In the genomic region with DNA sequence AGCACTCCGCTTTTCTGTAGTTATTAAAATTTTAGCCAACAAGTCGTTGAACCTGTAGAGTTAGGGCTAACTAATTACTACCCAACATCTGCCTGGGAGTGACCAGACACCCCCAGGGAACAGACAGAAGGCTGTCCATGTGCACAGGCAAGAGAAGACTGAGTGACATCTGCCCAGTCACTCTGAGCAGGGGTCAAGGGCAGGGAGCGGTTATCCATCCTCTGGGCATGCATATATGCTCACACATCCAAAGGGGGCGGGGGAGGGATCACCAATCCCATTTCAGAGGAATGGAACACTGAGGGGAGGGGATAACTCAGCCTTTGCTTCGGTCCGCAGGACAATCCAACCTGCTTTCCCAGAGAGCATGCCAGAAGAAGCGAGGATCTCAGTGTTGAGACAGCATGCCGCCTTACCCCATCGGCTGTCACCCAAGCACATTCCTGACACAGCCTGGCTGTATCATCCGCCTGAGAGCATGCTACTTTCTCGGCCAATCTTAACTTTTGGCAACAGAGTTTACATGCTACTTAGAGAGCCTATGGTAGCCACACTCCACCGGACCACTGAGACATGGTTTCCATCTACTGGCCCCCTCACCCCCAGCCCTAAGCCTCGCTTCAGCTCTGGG, we compare ENCODE assay signal across 15 mouse cellular contexts.
DNase-seq lines count a peak whose midpoint lies in the region; ATAC-seq lines count a peak whose summit lies in the region.
"Had no signal": no experiment of that assay in that cellular context is flagged by ENCODE, and none has a peak within 500 bp of the region (broad histone marks: within the 10 kb centered on the region; RNA-seq: fewer than 3 reads in every experiment).

No protein-coding gene starts in this region.

- DNase-seq in adrenal gland, adult (ENCODE audit: inconsistent age in 2 of 2, low spot score in 1 of 2): peak; percentile 15 to 69
- no peak for DNase-seq in adrenal gland, adult 18-20 months (ENCODE audit: low spot score in 2 of 2)
- no peak for DNase-seq in heart, postnatal 14 days
- no peak for DNase-seq in midbrain, embryonic 11.5 days (ENCODE audit: low spot score, missing footprints)
- DNase-seq in spleen, adult 12 weeks (ENCODE audit: low spot score): no peak
- DNase-seq: adrenal gland, postnatal 10 days; cerebellum, adult 8-10 months; gastrocnemius, postnatal 36 days had no signal

- no peaks in the 10 kb centered on the region for H3K36me3 ChIP-seq in heart, embryonic 15.5 days
- H3K36me3 ChIP-seq in midbrain, embryonic 12.5 days: no peaks in the 10 kb centered on the region
- H3K36me3 ChIP-seq in midbrain, embryonic 11.5 days (ENCODE audit: control insufficient read depth, insufficient read depth, low read length): no peaks in the 10 kb centered on the region
- no peaks in the 10 kb centered on the region for H3K36me3 ChIP-seq in neural tube, embryonic 12.5 days
- H3K36me3 ChIP-seq: embryonic facial prominence, embryonic 15.5 days; intestine, embryonic 15.5 days had no signal

- H3K4me3 ChIP-seq in heart, embryonic 15.5 days: no peak overlapping the region
- no peak overlapping the region for H3K4me3 ChIP-seq in midbrain, embryonic 12.5 days
- no peak overlapping the region for H3K4me3 ChIP-seq in midbrain, embryonic 11.5 days (ENCODE audit: low read depth, low read length)
- H3K4me3 ChIP-seq in neural tube, embryonic 12.5 days: no peak overlapping the region
- H3K4me3 ChIP-seq: embryonic facial prominence, embryonic 15.5 days; intestine, embryonic 15.5 days; left cerebral cortex, adult 2 months had no signal

- intact Hi-C loops in heart, postnatal 14 days (cut with DNase I): no loop called here

- H3K9me3 ChIP-seq in heart, embryonic 15.5 days (replicated peaks): no peaks in the 10 kb centered on the region
- H3K9me3 ChIP-seq in midbrain, embryonic 12.5 days: no peaks in the 10 kb centered on the region
- H3K9me3 ChIP-seq in midbrain, embryonic 11.5 days (ENCODE audit: control insufficient read depth, low read length): no peaks in the 10 kb centered on the region
- no peaks in the 10 kb centered on the region for H3K9me3 ChIP-seq in neural tube, embryonic 12.5 days
- H3K9me3 ChIP-seq: embryonic facial prominence, embryonic 15.5 days; intestine, embryonic 15.5 days had no signal

- no peaks in the 10 kb centered on the region for H3K27me3 ChIP-seq in heart, embryonic 15.5 days
- H3K27me3 ChIP-seq in midbrain, embryonic 12.5 days: no peaks in the 10 kb centered on the region
- H3K27me3 ChIP-seq in midbrain, embryonic 11.5 days (ENCODE audit: control insufficient read depth, insufficient read depth, low read length): no peaks in the 10 kb centered on the region
- H3K27me3 ChIP-seq in neural tube, embryonic 12.5 days (replicated peaks): no peaks in the 10 kb centered on the region
- H3K27me3 ChIP-seq: CH12.LX; embryonic facial prominence, embryonic 15.5 days; intestine, embryonic 15.5 days had no signal

- 58% methylated on average over 13 of the region's 13 CpGs for WGBS in heart, embryonic 15.5 days
- WGBS in midbrain, embryonic 12.5 days: 71% methylated on average over 13 of the region's 13 CpGs
- WGBS in midbrain, embryonic 11.5 days: 77% methylated on average over 13 of the region's 13 CpGs
- 74% methylated on average over 13 of the region's 13 CpGs for WGBS in neural tube, embryonic 12.5 days

- H3K4me2 ChIP-seq in heart, embryonic 15.5 days: no peak overlapping the region
- no peak overlapping the region for H3K4me2 ChIP-seq in midbrain, embryonic 12.5 days (replicated peaks)
- H3K4me2 ChIP-seq in midbrain, embryonic 11.5 days: no peak overlapping the region
- H3K4me2 ChIP-seq in neural tube, embryonic 12.5 days (replicated peaks): no peak overlapping the region
- H3K4me2 ChIP-seq: embryonic facial prominence, embryonic 15.5 days; intestine, embryonic 15.5 days had no signal

- H3K27ac ChIP-seq in heart, embryonic 15.5 days: peak overlapping the region; percentile 65
- peak overlapping the region; percentile 92 for H3K27ac ChIP-seq in midbrain, embryonic 12.5 days (replicated peaks)
- H3K27ac ChIP-seq in midbrain, embryonic 11.5 days (ENCODE audit: low read depth, low read length): no peak overlapping the region; the same call in 1 of the 2 replicates
- no peak overlapping the region for H3K27ac ChIP-seq in neural tube, embryonic 12.5 days
- H3K27ac ChIP-seq: embryonic facial prominence, embryonic 15.5 days; intestine, embryonic 15.5 days; left cerebral cortex, adult 2 months had no signal

- ATAC-seq in heart, embryonic 15.5 days (replicated peaks; ENCODE audit: insufficient number of reproducible peaks, insufficient read depth, low FRiP score, low read depth): no peak
- no peak for ATAC-seq in midbrain, embryonic 12.5 days (ENCODE audit: low FRiP score, low read depth)
- no peak for ATAC-seq in midbrain, embryonic 11.5 days (ENCODE audit: low FRiP score)
- 0 out of 2 replicates have a peak, but pooled peaks have one; percentile 6 for ATAC-seq in neural tube, embryonic 12.5 days (ENCODE audit: low FRiP score, low read depth)
- ATAC-seq: intestine, embryonic 15.5 days had no signal

- H3K9ac ChIP-seq in heart, embryonic 15.5 days: no peak overlapping the region
- no peak overlapping the region; the same call in 1 of the 2 replicates for H3K9ac ChIP-seq in midbrain, embryonic 12.5 days (replicated peaks)
- no peak overlapping the region for H3K9ac ChIP-seq in midbrain, embryonic 11.5 days (ENCODE audit: low read length)
- no peak overlapping the region for H3K9ac ChIP-seq in neural tube, embryonic 12.5 days
- H3K9ac ChIP-seq: embryonic facial prominence, embryonic 15.5 days; intestine, embryonic 15.5 days had no signal

- H3K4me1 ChIP-seq in heart, embryonic 15.5 days (replicated peaks): peaks cover 76% of the 10 kb centered on the region
- H3K4me1 ChIP-seq in midbrain, embryonic 12.5 days: peaks cover 98% of the 10 kb centered on the region
- peaks cover 70% of the 10 kb centered on the region for H3K4me1 ChIP-seq in midbrain, embryonic 11.5 days (ENCODE audit: control insufficient read depth, insufficient read depth, low read length)
- peaks cover 95% of the 10 kb centered on the region for H3K4me1 ChIP-seq in neural tube, embryonic 12.5 days

Comparison
In these comparisons a context has a peak if more than half of its experiments do, and no peak if none do; other contexts are left out.
1. DNase-seq: peak in adrenal gland, adult (2 of 2); none in adrenal gland, adult 18-20 months (0 of 2), heart, postnatal 14 days (0 of 2), midbrain, embryonic 11.5 days (single experiment) and spleen, adult 12 weeks (single experiment).
2. H3K27ac ChIP-seq: peak in heart, embryonic 15.5 days (single experiment) and midbrain, embryonic 12.5 days (single experiment); none in midbrain, embryonic 11.5 days (single experiment) and neural tube, embryonic 12.5 days (single experiment).